ENCODE assay signal across 7 mouse cellular contexts in the genomic region with DNA sequence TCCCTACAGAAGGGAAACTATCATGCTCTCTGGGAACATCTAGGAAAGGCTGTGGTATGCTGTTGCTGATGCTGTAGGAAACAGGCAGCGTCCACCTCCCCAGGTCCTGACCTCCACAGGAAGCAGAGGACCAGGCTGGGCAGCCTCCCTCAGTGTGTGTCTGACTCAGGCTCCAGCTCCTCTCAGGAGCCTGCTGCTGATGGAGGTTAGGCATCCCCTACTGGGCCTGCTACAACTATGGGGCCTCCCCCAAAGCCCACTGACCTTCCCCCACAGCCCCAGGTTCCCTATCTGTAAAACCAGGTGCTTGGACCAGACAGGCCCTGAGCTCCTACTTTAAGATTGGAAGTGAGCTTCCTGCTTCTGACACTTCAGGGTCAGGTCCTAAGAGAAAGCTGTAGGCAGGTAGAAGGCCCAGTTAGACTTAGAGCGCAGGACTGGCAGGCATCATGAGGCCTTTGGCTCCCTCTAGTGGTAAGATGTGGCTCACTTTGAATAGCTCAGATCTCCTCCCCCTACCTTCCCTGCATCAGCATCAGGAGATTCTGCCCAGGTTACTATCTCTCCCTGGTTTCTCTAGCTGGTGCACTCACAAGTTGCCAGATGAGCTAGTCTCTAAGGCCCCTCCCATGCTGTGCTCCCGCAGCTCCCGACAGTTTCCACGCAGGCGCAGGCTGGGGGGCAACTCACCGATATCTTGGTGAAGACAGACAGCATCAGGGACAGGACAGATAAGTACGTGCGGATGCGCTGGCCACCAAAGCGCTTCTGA. TPM values are rescaled to one million over a fixed set of nuclear protein-coding genes. Genes with fewer than 3 reads are reported as not detected.
DNase-seq lines count a peak whose midpoint lies in the region; ATAC-seq lines count a peak whose summit lies in the region.

No protein-coding gene starts in this region.

- DNase-seq in adrenal gland, adult (ENCODE audit: inconsistent age in 2 of 2, low spot score in 1 of 2) = peak; percentile 79 to 94
- peak; percentile 95 for DNase-seq in embryo, embryonic 10 days (ENCODE audit: low spot score)
- DNase-seq in gastrocnemius, postnatal 10 days = peak; percentile 63
- DNase-seq in left cerebral cortex, adult 8-10 months (ENCODE audit: low spot score in 2 of 2) = peak; percentile 31 to 49
- DNase-seq in right cerebral cortex, postnatal 4 days = peak; percentile 60

- peak; percentile 83 for ATAC-seq in inflammation-experienced regulatory T-cells, adult 6 months
- ATAC-seq in megakaryocyte progenitor cell, adult 5-6 weeks (replicated peaks; ENCODE audit: poor library complexity) = peak; percentile 89

RNA-seq across cellular contexts. Expression of a gene that starts 6.1 kb away (rescaled TPM):
- not detected for total RNA-seq in gastrocnemius, postnatal 10 days (2021)
- under 1 TPM in 1 of 3 experiments, not detected in 2; 0.38 TPM for polyA plus RNA-seq in inflammation-experienced regulatory T-cells, adult 6 months (2017; shearing (Covaris generic))
- under 1 TPM in 3 of 4 experiments, not detected in 1; 0.20 to 0.33 (median 0.32) TPM for total RNA-seq in left cerebral cortex, adult 8-10 months (2022)
- not detected in 2 replicates for total RNA-seq in megakaryocyte progenitor cell, adult 5-6 weeks (2015)
- not detected in 2 replicates for total RNA-seq in megakaryocyte progenitor cell, adult 5-6 weeks (2017)

RNA-seq across cellular contexts. Expression of a gene that starts 30.6 kb away (rescaled TPM):
- under 1 TPM; 0.16 to 0.41 TPM for total RNA-seq in gastrocnemius, postnatal 10 days (2021)
- under 1 TPM; 0.19 to 0.57 (median 0.19) TPM for polyA plus RNA-seq in inflammation-experienced regulatory T-cells, adult 6 months (2017; shearing (Covaris generic))
- under 1 TPM in 2 of 4 experiments, not detected in 2; 0.09 to 0.28 TPM for total RNA-seq in left cerebral cortex, adult 8-10 months (2022)
- total RNA-seq in megakaryocyte progenitor cell, adult 5-6 weeks (2015) = not detected in 2 replicates
- total RNA-seq in megakaryocyte progenitor cell, adult 5-6 weeks (2017) = 0.10 TPM in 1 of 2 replicates, not detected in the other

RNA-seq across cellular contexts. Expression of a gene that starts 47.4 kb away (rescaled TPM):
- total RNA-seq in gastrocnemius, postnatal 10 days (2021) = 1 to 10 TPM; 6.0 to 7.9 TPM
- polyA plus RNA-seq in inflammation-experienced regulatory T-cells, adult 6 months (2017; shearing (Covaris generic)) = 10 to 100 TPM; 25.4 to 34.4 (median 31.2) TPM
- total RNA-seq in left cerebral cortex, adult 8-10 months (2022) = 10 to 100 TPM; 43.6 to 47.8 (median 45.3) TPM
- total RNA-seq in megakaryocyte progenitor cell, adult 5-6 weeks (2015) = 37.5 and 41.4 TPM in 2 replicates
- 46.4 and 50.9 TPM in 2 replicates for total RNA-seq in megakaryocyte progenitor cell, adult 5-6 weeks (2017)

Comparison
In these comparisons a context has a peak if more than half of its experiments do, and no peak if none do; other contexts are left out.
1. Peak in every context shown above with its lines: DNase-seq and ATAC-seq.
2. DNase-seq: peak in every context shown above with its lines; median percentile 95 in embryo, embryonic 10 days; 86 in adrenal gland, adult; 63 in gastrocnemius, postnatal 10 days; 60 in right cerebral cortex, postnatal 4 days; 40 in left cerebral cortex, adult 8-10 months.
3. RNA of a gene that starts 47.4 kb away (total RNA-seq): 37.5 to 50.9 TPM in megakaryocyte progenitor cell, adult 5-6 weeks and 43.6 to 47.8 TPM in left cerebral cortex, adult 8-10 months; 6.0 to 7.9 TPM in gastrocnemius, postnatal 10 days; every median in the first group is over 4 times any median in the second.